Mouse (Mus musculus) liver, postnatal 0 days (tissue): ENCODE results near the gene Masp1.

Source experiments
- CTCF ChIP-seq: sonication (generic); IDR thresholded peaks from 2 replicates; pipeline ENCODE4 v1.5.1; 2016; ENCODE audit warnings: antibody characterized with exemption, low read depth
- EP300 ChIP-seq: IDR thresholded peaks from 2 replicates; pipeline ENCODE4 v1.6.1; 2016; ENCODE audit warnings: antibody characterized with exemption, low read depth, mild to moderate bottlenecking

DNA sequence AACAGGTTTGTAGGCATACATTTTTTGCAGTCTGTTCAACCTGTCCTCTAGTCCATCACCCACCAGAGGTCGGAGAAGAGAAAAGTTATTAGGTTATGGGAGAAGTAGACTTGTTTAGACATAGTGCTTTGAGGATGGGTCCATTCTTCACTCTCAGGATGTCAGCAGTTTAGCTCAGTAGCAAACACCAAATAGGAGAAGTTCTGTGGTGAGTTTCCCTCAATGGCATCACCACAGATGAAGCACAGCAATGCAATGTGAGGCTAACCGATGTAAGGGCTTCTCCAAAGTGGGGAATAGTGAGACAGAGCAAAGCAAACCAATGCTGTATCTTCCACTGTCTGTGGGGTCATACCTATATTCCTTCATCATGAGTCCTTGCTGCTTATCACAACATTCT lies 37.1 kb upstream of the Masp1 start:
- TF ChIP-seq CTCF (no peak), EP300 (no peak)
